In the genomic region with DNA sequence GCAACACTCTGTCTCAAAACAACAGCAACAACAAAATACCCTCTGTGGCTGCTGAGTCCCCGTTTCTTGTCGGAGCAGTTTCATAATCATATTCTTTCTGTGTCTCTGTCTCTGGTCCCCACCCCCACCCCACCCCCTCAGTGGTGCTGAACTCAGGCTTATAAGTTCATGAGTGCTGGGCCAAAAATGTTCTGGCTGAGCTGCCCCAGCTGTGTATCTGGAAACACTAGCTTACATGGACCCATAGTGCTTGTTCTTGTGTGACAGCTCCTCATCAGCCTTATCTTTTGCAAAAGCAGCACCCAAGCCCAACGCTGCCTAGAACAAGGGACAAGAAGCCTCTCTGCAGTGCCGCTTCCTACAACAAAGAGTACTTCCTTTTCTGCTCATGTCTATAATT, we compare ENCODE assay signal across 14 mouse cellular contexts. TPM values are rescaled to one million over a fixed set of nuclear protein-coding genes. Genes with fewer than 3 reads are reported as not detected.
DNase-seq lines count a peak whose midpoint lies in the region; TF ChIP-seq lines count a peak whose summit lies in the region.
"Had no signal": no experiment of that assay in that cellular context is flagged by ENCODE, and none has a peak within 500 bp of the region (broad histone marks: within the 10 kb centered on the region; RNA-seq: fewer than 3 reads in every experiment).

No protein-coding gene starts in this region.

- no peaks in the 10 kb centered on the region for H3K79me2 ChIP-seq in liver, adult 2 months (ENCODE audit: control insufficient read depth, insufficient read depth, low read length)

- no peak overlapping the region for H3K27ac ChIP-seq in liver, adult 2 months (replicated peaks; ENCODE audit: insufficient read depth, low read depth, low read length)
- no peak overlapping the region for H3K27ac ChIP-seq in midbrain, embryonic 10.5 days (replicated peaks)
- H3K27ac ChIP-seq: embryonic facial prominence, embryonic 15.5 days; hindbrain, embryonic 15.5 days; macrophage; midbrain, embryonic 12.5 days; stomach, postnatal 0 days had no signal

- DNase-seq in liver, adult 2 months (ENCODE audit: extremely low read depth, low read depth, low spot score), result peak; percentile 30
- DNase-seq in liver, result no peak
- DNase-seq in heart, postnatal 36 days, result peak; percentile 16 to 31
- peak; percentile 27 to 45 for DNase-seq in kidney, postnatal 36 days
- DNase-seq in lung, postnatal 36 days, result peak; percentile 59
- no peak for DNase-seq in gastrocnemius, postnatal 14 days
- no peak for DNase-seq in midbrain, embryonic 10.5 days (ENCODE audit: low spot score)
- DNase-seq: cerebellum, postnatal 10 days; gastrocnemius, postnatal 25 days had no signal

- H3K27me3 ChIP-seq in liver, adult 2 months (ENCODE audit: control insufficient read depth, insufficient read depth, low read length), result no peaks in the 10 kb centered on the region
- no peaks in the 10 kb centered on the region for H3K27me3 ChIP-seq in midbrain, embryonic 10.5 days (ENCODE audit: low read depth, poor library complexity, severe bottlenecking)
- H3K27me3 ChIP-seq: embryonic facial prominence, embryonic 15.5 days; hindbrain, embryonic 15.5 days; midbrain, embryonic 12.5 days had no signal

- no peak overlapping the region for H3K9ac ChIP-seq in liver, adult 2 months (ENCODE audit: low read depth, low read length)
- H3K9ac ChIP-seq: embryonic facial prominence, embryonic 15.5 days; hindbrain, embryonic 15.5 days; midbrain, embryonic 12.5 days had no signal

- no peaks in the 10 kb centered on the region for H3K9me3 ChIP-seq in midbrain, embryonic 10.5 days (replicated peaks)
- H3K9me3 ChIP-seq: embryonic facial prominence, embryonic 15.5 days; hindbrain, embryonic 15.5 days; midbrain, embryonic 12.5 days had no signal

- no peak for TF ChIP-seq CTCF in liver, adult 2 months (IDR thresholded peaks at IDR 0.05; ENCODE audit: low read depth, low read length)

- H3K4me3 ChIP-seq in liver, adult 2 months (ENCODE audit: insufficient read depth, low read depth, low read length), result no peak overlapping the region
- no peak overlapping the region for H3K4me3 ChIP-seq in midbrain, embryonic 10.5 days
- H3K4me3 ChIP-seq: embryonic facial prominence, embryonic 15.5 days; hindbrain, embryonic 15.5 days; midbrain, embryonic 12.5 days had no signal

- peaks cover 59% of the 10 kb centered on the region for H3K36me3 ChIP-seq in liver, adult 2 months (ENCODE audit: control insufficient read depth, insufficient read depth, low read length)
- H3K36me3 ChIP-seq in midbrain, embryonic 10.5 days, result peaks cover 98% of the 10 kb centered on the region

- 79% methylated on average over 4 of the region's 4 CpGs for WGBS in liver, adult 2 months
- 93% methylated on average over 4 of the region's 4 CpGs for WGBS in midbrain, embryonic 10.5 days

- no peak for TF ChIP-seq POLR2A in liver, adult 2 months (IDR thresholded peaks at IDR 0.05; ENCODE audit: extremely low read depth, insufficient read depth, low read length)

- no peaks in the 10 kb centered on the region; the same call in 1 of the 2 replicates for H3K4me1 ChIP-seq in liver, adult 2 months (ENCODE audit: control insufficient read depth, insufficient read depth, low read length)
- H3K4me1 ChIP-seq in midbrain, embryonic 10.5 days, result no peaks in the 10 kb centered on the region
- H3K4me1 ChIP-seq: embryonic facial prominence, embryonic 15.5 days; hindbrain, embryonic 15.5 days; midbrain, embryonic 12.5 days had no signal

- intact Hi-C loops in heart, postnatal 36 days (cut with DNase I), result no loop called here
- intact Hi-C loops in gastrocnemius, postnatal 14 days (cut with DNase I; ENCODE audit: low total_unique reads), result no loop called here

RNA-seq across cellular contexts. Expression of gene Ccnb2, which starts 18.6 kb away (rescaled TPM):
- 0.37 and 2.0 TPM in 2 replicates for total RNA-seq in liver, adult 2 months (2014; rRNA removed)
- polyA plus RNA-seq in liver, adult 2 months (2012; rRNA removed), result 0.17 and 0.29 TPM in 2 replicates
- total RNA-seq in heart, postnatal 36 days (2021), result 1 to 10 TPM; 1.2 to 1.3 TPM
- total RNA-seq in gastrocnemius, postnatal 14 days (2021), result 1 to 10 TPM; 5.3 TPM
- polyA plus RNA-seq in midbrain, embryonic 10.5 days (2016; fragmentation: Nextera tagmentation; extraction: Ambion mirVana), result 228 and 245 TPM in 2 replicates

Comparison
In these comparisons a context has a peak if more than half of its experiments do, and no peak if none do; other contexts are left out.
1. DNase-seq: peak in liver, adult 2 months (single experiment), heart, postnatal 36 days (2 of 2), kidney, postnatal 36 days (2 of 2) and lung, postnatal 36 days (single experiment); none in liver (single experiment), gastrocnemius, postnatal 14 days (single experiment) and midbrain, embryonic 10.5 days (single experiment).